Mouse (Mus musculus) liver, embryonic 13.5 days (tissue): ENCODE results near the gene Rer1. TPM values are rescaled to one million over a fixed set of nuclear protein-coding genes. Genes with fewer than 3 reads are reported as not detected.
A peak's percentile ranks its signal among the peaks of the same experiment; 100 is the strongest.
"Not testable (repeated sequence)": the region's sequence is repeated elsewhere in the genome, so short reads cannot be mapped to it uniquely, and the experiment has no call there.

Source experiments
- ATAC-seq: fragments of 200-750 bp; cut with Nextera tagmentation; 2 replicates; pipeline ENCODE4 v1.8.0; 2017; ENCODE audit warnings: low read depth, mild to moderate bottlenecking, moderate number of reproducible peaks, moderate library complexity
- DNase-seq: peaks from one replicate; pipeline ENCODE4 v3.0.0; 2022
- H3K27ac ChIP-seq: fragments of 300-500 bp; sonication (generic); 2 replicates; pipeline ENCODE4 v1.5.1; 2015; ENCODE audit warnings: moderate library complexity, mild to moderate bottlenecking, inconsistent platforms
- H3K27me3 ChIP-seq: fragments of 300-500 bp; sonication (generic); 2 replicates; pipeline ENCODE4 v1.6.1; 2015; ENCODE audit warnings: mild to moderate bottlenecking, inconsistent platforms
- H3K36me3 ChIP-seq: fragments of 300-500 bp; sonication (generic); 2 replicates; pipeline ENCODE4 v1.6.1; 2015; ENCODE audit warnings: mild to moderate bottlenecking, inconsistent platforms
- H3K4me1 ChIP-seq: fragments of 300-500 bp; sonication (generic); replicated peaks from 2 replicates; pipeline ENCODE4 v1.6.1; 2015; ENCODE audit warnings: inconsistent platforms
- H3K4me2 ChIP-seq: fragments of 300-500 bp; sonication (generic); 2 replicates; pipeline ENCODE4 v1.6.1; 2015; ENCODE audit warnings: inconsistent platforms, mild to moderate bottlenecking, moderate library complexity
- H3K4me3 ChIP-seq: fragments of 300-500 bp; sonication (generic); replicated peaks from 2 replicates; pipeline ENCODE4 v1.5.1; 2015; ENCODE audit warnings: mild to moderate bottlenecking, inconsistent platforms
- H3K9ac ChIP-seq: fragments of 300-500 bp; sonication (generic); 2 replicates; pipeline ENCODE4 v1.6.1; 2015; ENCODE audit warnings: mild to moderate bottlenecking, inconsistent platforms
- H3K9me3 ChIP-seq: fragments of 300-500 bp; sonication (generic); replicated peaks from 2 replicates; pipeline ENCODE4 v1.6.1; 2016; ENCODE audit warnings: inconsistent platforms
- WGBS: fragments of 180-500 bp; shearing (Covaris S2); methylation state at CpG from one replicate; pipeline ENCODE4 v1.1.7; 2015; ENCODE audit not compliant: insufficient replicate concordance; 5-methylcytosine and 5-hydroxymethylcytosine counted together
- polyA plus RNA-seq: library from polyadenylated mRNA; unstranded; fragments of >200 nt; fragmentation: Nextera tagmentation; extraction: Ambion mirVana; gene quantifications from 2 replicates; pipeline ENCODE4 v1.2.1, GENCODE M21; 2015

Gene Rer1
- polyA plus RNA-seq, 1 experiment from 2014 or later = 93.6 TPM

DNA sequence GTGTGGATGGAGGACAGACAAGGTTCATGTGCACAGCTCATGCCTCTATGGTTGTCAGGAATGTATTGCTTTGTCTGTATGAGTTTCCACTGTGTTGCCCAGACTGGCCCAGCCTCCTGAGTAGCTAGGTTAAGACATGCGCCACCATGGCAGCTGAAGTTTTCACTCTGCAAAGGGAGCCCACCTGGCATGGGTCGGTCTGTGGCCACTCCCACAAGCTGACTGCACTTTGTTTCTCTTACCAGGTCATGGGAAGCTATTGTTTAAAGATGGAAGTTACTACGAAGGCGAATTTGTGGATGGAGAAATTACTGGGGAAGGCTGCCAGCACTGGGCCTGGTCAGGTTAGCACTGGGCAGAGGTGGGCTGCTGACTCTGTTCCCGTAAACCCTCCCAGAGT is 3.1 kb upstream of the Rer1 start:
- Histone ChIP-seq H3K9me3 (no peaks in the 10 kb centered on the region), H3K27me3 (no peaks in the 10 kb centered on the region), H3K36me3 (peaks cover 5% of the 10 kb centered on the region; the same call in 1 of the 2 replicates), H3K27ac (no peak overlapping the region), H3K9ac (no peak overlapping the region), H3K4me3 (no peak overlapping the region), H3K4me1 (peaks cover 24% of the 10 kb centered on the region), H3K4me2 (no peak overlapping the region)
- ATAC-seq = no peak
- no peak for DNase-seq
- 82% methylated on average over 5 of the region's 5 CpGs for WGBS

DNA sequence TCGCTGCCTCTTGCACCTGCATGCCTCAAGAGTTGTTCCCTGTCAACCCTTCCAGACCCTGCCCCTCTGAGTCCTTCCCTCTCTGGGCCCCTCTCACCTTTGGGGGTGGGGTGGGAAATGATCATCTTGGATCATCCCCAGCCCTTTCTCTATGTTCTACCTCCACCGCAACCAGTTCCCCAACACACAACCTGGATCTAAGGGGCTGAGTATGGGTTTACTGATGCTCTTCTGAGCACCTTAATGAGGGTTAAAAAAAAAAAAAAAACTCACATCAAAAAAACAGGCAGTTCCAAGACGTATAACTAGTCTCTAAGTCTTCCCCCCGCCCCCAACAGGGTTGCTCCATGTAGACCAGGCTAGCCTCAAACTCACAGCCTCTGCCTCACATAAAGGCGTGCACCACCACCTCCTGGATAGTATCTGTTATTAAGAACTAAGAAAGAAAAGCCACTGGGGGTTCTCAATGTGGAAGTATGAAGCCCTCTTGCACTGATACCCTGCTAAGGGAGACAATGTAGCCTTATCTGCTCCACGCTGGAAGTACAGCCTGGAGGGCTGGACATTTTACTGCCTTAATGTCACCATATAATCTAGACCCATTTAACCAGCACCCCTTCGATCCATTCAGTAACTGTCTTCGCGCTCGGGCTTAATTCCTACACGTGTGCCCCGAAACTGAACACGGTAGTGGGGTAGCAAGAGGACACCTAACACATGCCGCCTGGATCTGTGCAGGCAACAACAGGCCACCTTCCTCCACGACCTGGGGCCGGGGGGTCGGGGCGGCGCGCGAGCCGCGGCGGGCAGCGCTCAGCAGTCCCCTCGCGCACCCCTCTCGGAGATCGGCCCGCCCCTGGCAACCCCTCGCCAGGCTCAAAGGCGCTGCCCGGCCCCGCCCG is 725 bp downstream of the Rer1 start:
- DNase-seq (no peak), ATAC-seq (peak; percentile 7)
- H3K9ac ChIP-seq = peak overlapping the region; percentile 88
- H3K4me1 ChIP-seq = peaks cover 48% of the 10 kb centered on the region
- H3K9me3 ChIP-seq = no peaks in the 10 kb centered on the region
- peak overlapping the region; percentile 95 for H3K4me3 ChIP-seq
- H3K4me2 ChIP-seq = peak overlapping the region; percentile 98
- H3K36me3 ChIP-seq = peaks cover 34% of the 10 kb centered on the region
- peak overlapping the region; percentile 91 for H3K27ac ChIP-seq
- WGBS = 5% methylated on average over 35 of the region's 35 CpGs
- H3K27me3 ChIP-seq = no peaks in the 10 kb centered on the region

DNA sequence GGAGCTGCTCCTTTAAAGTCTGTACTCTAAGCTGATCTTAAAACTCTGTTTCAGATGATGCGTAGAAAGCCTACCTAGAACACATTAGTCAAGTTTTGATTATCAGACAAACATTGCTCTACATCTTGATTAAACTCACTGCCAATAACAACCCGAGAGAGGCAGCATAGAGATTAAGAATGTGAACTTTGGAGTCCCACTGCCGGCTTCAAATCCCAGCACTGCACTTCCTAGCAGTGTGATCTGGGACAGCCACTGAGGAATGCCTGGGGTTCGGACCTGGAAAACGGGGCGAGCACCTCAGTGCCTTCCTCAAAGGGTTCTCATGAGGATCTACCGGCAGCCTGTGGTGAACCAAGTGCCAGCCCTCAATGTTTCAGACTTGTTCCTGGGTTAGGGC is 1.8 kb downstream of the Rer1 start:
- Histone ChIP-seq H3K4me1 (peaks cover 48% of the 10 kb centered on the region), H3K27ac (peak overlapping the region; percentile 48), H3K9me3 (no peaks in the 10 kb centered on the region), H3K27me3 (no peaks in the 10 kb centered on the region), H3K9ac (peak overlapping the region; percentile 88), H3K36me3 (peaks cover 45% of the 10 kb centered on the region), H3K4me2 (peak overlapping the region; percentile 98), H3K4me3 (peak overlapping the region; percentile 95)
- ATAC-seq = no peak
- DNase-seq = no peak
- WGBS = 75% methylated on average over 7 of the region's 7 CpGs

DNA sequence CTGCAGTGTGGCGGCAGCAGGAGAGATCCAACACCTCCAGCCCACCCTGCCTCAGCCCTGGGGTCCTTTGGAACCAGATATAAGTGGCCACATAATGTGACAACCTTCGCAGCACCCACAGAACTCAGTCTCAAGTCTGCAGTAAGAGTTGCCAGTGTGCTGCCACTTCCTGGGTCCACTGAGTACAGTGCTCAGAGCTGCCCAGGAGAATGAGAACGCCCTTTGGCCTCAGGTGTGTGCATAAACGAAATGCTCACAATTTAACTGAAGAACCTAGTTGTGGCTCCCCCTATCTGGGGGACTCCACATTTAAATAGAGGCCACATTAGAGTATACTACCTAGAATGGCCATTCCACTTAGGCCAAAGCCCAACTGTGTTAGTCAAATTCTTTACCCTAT is 2.6 kb downstream of the Rer1 start:
- Histone ChIP-seq H3K4me3 (no peak overlapping the region), H3K36me3 (peaks cover 51% of the 10 kb centered on the region), H3K9me3 (no peaks in the 10 kb centered on the region), H3K9ac (peak overlapping the region; percentile 88), H3K27me3 (no peaks in the 10 kb centered on the region), H3K4me2 (peak overlapping the region; percentile 98), H3K4me1 (peaks cover 48% of the 10 kb centered on the region), H3K27ac (no peak overlapping the region)
- DNase-seq = no peak
- 84% methylated on average over 4 of the region's 4 CpGs for WGBS
- no peak for ATAC-seq

DNA sequence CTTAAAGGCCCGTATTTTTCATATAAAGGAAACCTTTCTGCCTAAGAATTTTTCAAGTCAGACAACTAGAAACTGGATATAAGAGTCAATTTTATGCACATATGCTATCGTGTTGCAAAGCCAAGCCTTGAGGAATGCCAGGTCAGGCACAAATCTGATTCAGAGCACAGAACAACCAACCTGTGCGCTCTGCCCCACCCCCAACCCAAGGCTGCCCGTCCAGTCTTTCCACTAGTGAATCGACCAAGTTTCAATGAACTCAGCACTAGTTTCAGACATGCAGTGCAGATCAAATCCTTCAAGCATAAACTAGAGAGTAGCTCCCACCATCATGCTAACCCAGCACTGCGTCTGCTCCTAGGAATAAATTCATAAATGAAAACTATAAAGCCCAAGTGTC is 6.5 kb downstream of the Rer1 start:
- no peak for DNase-seq
- WGBS = 86% methylated on average over 6 of the region's 6 CpGs
- no peaks in the 10 kb centered on the region for H3K27me3 ChIP-seq
- H3K9ac ChIP-seq = no peak overlapping the region
- no peak overlapping the region for H3K27ac ChIP-seq
- ATAC-seq = no peak
- H3K4me3 ChIP-seq = no peak overlapping the region
- H3K36me3 ChIP-seq = peaks cover 90% of the 10 kb centered on the region
- no peak overlapping the region for H3K4me2 ChIP-seq
- H3K4me1 ChIP-seq = peaks cover 33% of the 10 kb centered on the region
- H3K9me3 ChIP-seq = no peaks in the 10 kb centered on the region

DNA sequence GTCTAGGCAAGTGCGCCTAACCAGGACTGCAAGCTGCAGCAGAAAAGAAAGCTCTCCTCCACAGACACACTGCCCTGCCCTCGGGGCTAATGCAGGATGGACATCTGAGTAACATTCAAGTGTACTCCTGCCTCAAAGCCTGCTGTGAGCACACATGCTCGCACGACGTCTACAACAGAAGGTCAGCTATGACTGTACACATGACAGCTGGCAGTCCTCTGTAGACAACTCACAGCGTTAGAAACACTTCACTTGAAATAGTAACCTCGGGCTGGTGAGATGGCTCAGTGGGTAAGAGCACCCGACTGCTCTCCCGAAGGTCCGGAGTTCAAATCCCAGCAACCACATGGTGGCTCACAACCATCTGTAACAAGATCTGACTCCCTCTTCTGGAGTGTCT is 7.4 kb downstream of the Rer1 start:
- Histone ChIP-seq H3K36me3 (peaks cover 94% of the 10 kb centered on the region), H3K4me1 (peaks cover 25% of the 10 kb centered on the region)
- not testable (repeated sequence) for DNase-seq, H3K27me3 ChIP-seq, H3K4me3 ChIP-seq, H3K27ac ChIP-seq, H3K9ac ChIP-seq, H3K9me3 ChIP-seq, ATAC-seq, H3K4me2 ChIP-seq
- 86% methylated on average over 10 of the region's 10 CpGs for WGBS

DNA sequence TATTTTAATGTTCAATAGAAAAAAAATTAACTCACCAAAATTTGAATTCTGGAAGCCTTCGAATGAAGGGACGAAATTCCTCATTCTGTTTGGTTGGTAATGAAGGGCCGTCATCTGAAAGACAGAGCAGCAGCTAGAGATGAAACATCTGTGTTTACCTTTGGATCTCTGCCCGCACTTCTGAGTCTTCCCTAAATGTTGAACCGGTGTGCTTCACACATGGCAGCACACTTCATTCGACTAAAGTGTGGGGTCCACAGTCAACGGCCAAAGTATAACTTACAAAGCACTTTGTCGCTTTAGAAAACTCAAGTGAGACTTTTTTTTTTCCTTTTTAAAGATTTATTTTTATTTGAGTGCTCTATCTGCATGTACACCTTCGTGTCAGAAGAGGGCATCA is 9.5 kb downstream of the Rer1 start:
- DNase-seq (no peak), ATAC-seq (no peak)
- peaks cover 5% of the 10 kb centered on the region; the same call in 1 of the 2 replicates for H3K4me1 ChIP-seq
- peaks cover 96% of the 10 kb centered on the region for H3K36me3 ChIP-seq
- no peak overlapping the region for H3K9ac ChIP-seq
- H3K4me2 ChIP-seq = no peak overlapping the region
- H3K27ac ChIP-seq = no peak overlapping the region
- H3K9me3 ChIP-seq = no peaks in the 10 kb centered on the region
- no peaks in the 10 kb centered on the region for H3K27me3 ChIP-seq
- WGBS = 84% methylated on average over 9 of the region's 9 CpGs
- no peak overlapping the region for H3K4me3 ChIP-seq

DNA sequence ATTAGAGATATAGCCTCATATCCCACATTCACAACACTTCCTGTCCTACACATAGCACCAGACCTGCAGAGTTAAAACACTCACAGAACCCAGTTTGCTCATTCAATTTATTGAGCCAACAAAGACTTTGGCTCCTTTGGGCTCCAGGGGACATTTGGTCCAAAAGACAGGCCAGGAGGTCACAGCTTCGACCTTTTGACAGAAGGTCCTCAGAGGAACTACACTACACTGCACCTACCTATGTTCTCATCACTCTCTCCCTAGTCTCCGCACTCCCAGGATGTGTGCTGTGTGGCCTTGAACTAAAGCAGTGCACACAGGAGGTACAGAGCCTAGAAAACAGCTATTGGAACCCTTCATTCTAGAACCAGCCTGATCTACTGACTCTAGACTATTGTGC is 10.4 kb downstream of the Rer1 start:
- Histone ChIP-seq H3K4me2 (no peak overlapping the region), H3K4me1 (peaks cover 5% of the 10 kb centered on the region; the same call in 1 of the 2 replicates), H3K4me3 (no peak overlapping the region), H3K27ac (no peak overlapping the region), H3K27me3 (no peaks in the 10 kb centered on the region), H3K9ac (no peak overlapping the region), H3K36me3 (peaks cover 98% of the 10 kb centered on the region), H3K9me3 (no peaks in the 10 kb centered on the region)
- DNase-seq (no peak), ATAC-seq (peak; percentile 30; the same call in 1 of the 2 replicates)
- 89% methylated on average over 2 of the region's 2 CpGs for WGBS

DNA sequence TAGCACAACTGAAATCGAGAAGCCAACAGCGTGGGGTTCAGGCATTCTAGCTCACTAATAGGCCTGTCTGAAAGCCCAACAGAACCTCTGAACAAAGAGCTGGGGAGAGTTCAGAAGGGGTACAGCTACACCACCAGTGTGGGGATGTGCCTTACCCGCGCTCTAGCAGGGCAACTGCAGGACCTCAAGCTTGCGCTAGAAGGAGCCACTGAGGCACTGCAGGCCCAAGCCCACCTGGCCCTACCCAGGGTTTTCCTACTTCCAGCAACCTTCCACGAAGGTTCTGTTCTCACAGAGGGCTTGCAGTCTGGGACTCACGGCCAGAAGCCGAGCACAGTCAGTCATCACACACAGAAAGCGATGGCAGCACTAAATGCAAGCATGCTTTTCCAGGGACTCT is 11.0 kb downstream of the Rer1 start:
- no peak for ATAC-seq
- no peak overlapping the region for H3K27ac ChIP-seq
- H3K9me3 ChIP-seq = no peaks in the 10 kb centered on the region
- H3K27me3 ChIP-seq = no peaks in the 10 kb centered on the region
- peaks cover 6% of the 10 kb centered on the region for H3K4me1 ChIP-seq
- H3K9ac ChIP-seq = no peak overlapping the region
- no peak for DNase-seq
- 87% methylated on average over 9 of the region's 9 CpGs for WGBS
- no peak overlapping the region for H3K4me3 ChIP-seq
- H3K36me3 ChIP-seq = peaks cover 98% of the 10 kb centered on the region
- no peak overlapping the region for H3K4me2 ChIP-seq

DNA sequence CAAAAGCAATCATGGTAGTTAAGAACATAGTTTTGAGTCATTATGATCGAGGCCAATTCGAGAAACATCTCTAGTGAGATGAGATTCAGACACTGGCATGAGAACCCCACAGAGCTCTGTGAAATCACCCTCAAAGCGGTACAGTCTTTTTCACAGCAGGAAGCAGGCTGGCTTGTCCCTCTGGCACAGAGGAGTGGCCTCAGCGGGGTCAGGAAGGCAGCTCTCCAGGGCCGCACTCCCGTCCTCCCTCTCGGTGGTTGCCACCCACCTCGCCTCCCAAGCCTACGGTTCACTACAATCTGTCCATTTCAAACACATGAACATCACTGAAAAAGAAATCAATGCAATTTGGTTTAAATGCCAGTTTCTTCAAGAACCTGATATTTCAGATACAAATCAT is 11.8 kb downstream of the Rer1 start:
- no peak overlapping the region for H3K27ac ChIP-seq
- H3K4me1 ChIP-seq = peaks cover 13% of the 10 kb centered on the region
- H3K9ac ChIP-seq = no peak overlapping the region
- H3K9me3 ChIP-seq = no peaks in the 10 kb centered on the region
- no peak for ATAC-seq
- H3K4me3 ChIP-seq = no peak overlapping the region
- H3K36me3 ChIP-seq = peaks cover 98% of the 10 kb centered on the region
- DNase-seq = no peak
- no peak overlapping the region for H3K4me2 ChIP-seq
- 83% methylated on average over 9 of the region's 9 CpGs for WGBS
- H3K27me3 ChIP-seq = no peaks in the 10 kb centered on the region

DNA sequence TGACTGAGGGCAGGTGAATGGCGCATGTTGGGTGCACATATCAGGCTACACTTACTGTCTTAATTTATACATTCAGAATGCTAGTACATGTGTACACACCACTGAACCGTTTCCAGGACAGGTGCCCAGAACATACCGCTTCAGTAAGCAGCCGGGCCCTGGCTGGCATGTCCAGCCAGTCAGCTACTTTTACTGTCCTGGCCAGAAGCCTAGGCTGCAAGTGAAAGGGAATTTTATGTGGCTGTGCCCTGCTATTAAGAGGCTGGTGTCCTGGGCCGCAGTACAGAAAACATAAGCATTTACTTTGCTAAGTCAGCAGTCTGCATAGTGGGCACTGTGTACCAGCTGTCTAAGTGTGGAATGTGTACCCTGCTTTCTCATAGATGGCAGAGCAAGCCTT is 15.3 kb downstream of the Rer1 start:
- Histone ChIP-seq H3K36me3 (peaks cover 79% of the 10 kb centered on the region), H3K27me3 (no peaks in the 10 kb centered on the region), H3K4me3 (no peak overlapping the region), H3K4me2 (no peak overlapping the region), H3K9me3 (no peaks in the 10 kb centered on the region), H3K4me1 (peaks cover 44% of the 10 kb centered on the region), H3K9ac (no peak overlapping the region), H3K27ac (no peak overlapping the region; the same call in 1 of the 2 replicates)
- 90% methylated on average over 5 of the region's 5 CpGs for WGBS
- no peak for DNase-seq
- no peak for ATAC-seq

DNA sequence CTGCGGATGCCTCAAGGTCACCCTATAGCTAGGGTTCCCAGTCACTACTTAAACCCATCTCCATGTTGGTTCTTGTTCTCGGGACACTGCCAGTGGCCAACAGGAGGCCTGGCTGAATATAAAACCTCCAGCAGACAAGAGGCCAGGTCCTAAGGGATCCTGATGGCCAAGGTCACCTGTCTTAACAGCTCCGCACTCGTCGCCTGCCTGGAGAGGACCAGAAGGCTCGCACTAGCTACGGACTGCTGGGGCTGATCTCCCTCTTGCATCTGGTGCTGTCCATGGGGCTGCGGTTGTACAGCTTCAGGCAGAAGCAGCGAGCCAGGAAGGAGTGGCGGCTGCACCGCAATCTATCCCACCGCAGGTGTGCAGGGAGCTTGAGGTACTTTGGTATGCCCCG is 16.0 kb downstream of the Rer1 start:
- H3K36me3 ChIP-seq = peaks cover 72% of the 10 kb centered on the region
- 87% methylated on average over 13 of the region's 13 CpGs for WGBS
- ATAC-seq (no peak), DNase-seq (no peak)
- no peak overlapping the region for H3K4me3 ChIP-seq
- H3K4me2 ChIP-seq = no peak overlapping the region
- H3K27ac ChIP-seq = no peak overlapping the region
- H3K4me1 ChIP-seq = peaks cover 43% of the 10 kb centered on the region
- H3K9me3 ChIP-seq = no peaks in the 10 kb centered on the region
- no peak overlapping the region for H3K9ac ChIP-seq
- H3K27me3 ChIP-seq = no peaks in the 10 kb centered on the region
